Mouse (Mus musculus) small intestine, adult 2 months (tissue): ENCODE measurements around the gene Top2a.

ENCODE experiments used
- CTCF ChIP-seq: fragments of 200-500 bp; IDR thresholded peaks from 2 replicates; pipeline ENCODE4 v1.5.1; 2012; ENCODE audit warnings: low read depth, mild to moderate bottlenecking, control low read depth, inconsistent platforms, low read length, moderate library complexity, mixed read lengths; ENCODE audit not compliant: insufficient replicate concordance, insufficient read length; ENCODE audit errors: extremely low read depth
- POLR2A ChIP-seq: fragments of 200-500 bp; IDR thresholded peaks from 2 replicates; pipeline ENCODE4 v1.6.1; 2012; ENCODE audit warnings: low read depth, mild to moderate bottlenecking, control low read depth, inconsistent platforms, low read length, moderate library complexity

- no peak for TF ChIP-seq CTCF
- no peak for TF ChIP-seq POLR2A
These were observed 895 bp downstream of the Top2a start for GRCm38 (mm10) chr11:99023094-99023493.
